Mouse (Mus musculus): ENCODE data around the gene Mphosph9. TPM values are rescaled to one million over a fixed set of nuclear protein-coding genes. Genes with fewer than 3 reads are reported as not detected.

Mphosph9 gene
- total and polyA plus RNA-seq, 2 experiments from 2014 or later = 7.8 to 23.6 TPM

DNA sequence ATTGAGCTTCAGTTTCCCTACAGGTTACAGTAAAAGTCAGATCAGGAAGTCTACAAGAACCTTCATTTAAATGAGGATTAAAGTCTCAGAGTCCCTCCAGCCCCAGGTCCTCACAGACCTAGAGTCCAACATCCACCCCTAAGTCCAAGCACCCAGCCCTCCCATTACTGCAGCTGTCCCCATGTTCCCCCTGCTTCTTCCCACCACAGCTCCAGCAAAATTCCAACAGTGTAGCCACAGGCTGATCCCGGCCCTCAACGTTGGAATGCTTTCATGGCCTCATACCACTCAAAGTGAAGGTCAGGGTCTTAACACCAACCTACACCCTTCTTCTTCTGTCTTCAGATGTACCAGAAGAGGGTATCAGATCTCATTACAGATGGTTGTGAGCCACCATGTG lies 116.1 kb downstream of the Mphosph9 start:
- TF ChIP-seq CTCF (IDR thresholded peaks at IDR 0.05; ENCODE audit: low read depth) = no peak
- no peak for ATAC-seq
- H3K27ac ChIP-seq (ENCODE audit: low read depth, low read length) = no peak overlapping the region
- no peaks in the 10 kb centered on the region for H3K4me1 ChIP-seq (ENCODE audit: insufficient read depth)
- no peak for DNase-seq
- no peak overlapping the region for H3K4me2 ChIP-seq (ENCODE audit: low read depth)
- peaks cover 5% of the 10 kb centered on the region; the same call in 1 of the 2 replicates for H3K36me3 ChIP-seq (ENCODE audit: insufficient read depth)
- H3K4me3 ChIP-seq (ENCODE audit: low read depth, low read length) = no peak overlapping the region
- 85% methylated on average over 2 of the region's 2 CpGs for WGBS
- no peak overlapping the region for H3K9ac ChIP-seq
- H3K9me3 ChIP-seq (ENCODE audit: low read length) = no peaks in the 10 kb centered on the region
- no peaks in the 10 kb centered on the region for H3K27me3 ChIP-seq (ENCODE audit: insufficient read depth, low read length)

DNA sequence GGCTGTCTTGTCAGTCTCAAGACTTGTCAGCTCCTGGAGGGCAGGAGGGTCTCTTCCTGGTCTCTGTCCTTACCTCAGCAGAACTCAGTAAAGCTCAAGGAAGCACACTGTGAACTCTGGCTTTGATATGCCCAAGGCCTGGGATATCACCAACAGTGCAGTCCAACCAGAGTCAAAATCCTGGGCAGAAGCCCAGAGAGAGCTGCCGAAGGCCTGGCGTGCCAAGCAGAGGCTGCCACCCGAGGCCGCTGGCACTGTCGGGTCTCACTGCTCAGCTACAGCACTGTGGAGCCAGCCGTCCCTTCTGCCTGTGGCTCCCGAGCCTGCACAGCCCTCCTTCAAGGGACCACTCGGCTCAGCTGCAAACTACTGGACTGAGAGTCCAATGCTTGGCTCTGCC lies 116.5 kb downstream of the Mphosph9 start:
- no peaks in the 10 kb centered on the region for H3K4me1 ChIP-seq (ENCODE audit: insufficient read depth)
- no peak overlapping the region for H3K9ac ChIP-seq
- no peaks in the 10 kb centered on the region for H3K27me3 ChIP-seq (ENCODE audit: insufficient read depth, low read length)
- DNase-seq (peak; percentile 55), ATAC-seq (no peak)
- no peak overlapping the region for H3K4me3 ChIP-seq (ENCODE audit: low read depth, low read length)
- H3K27ac ChIP-seq (ENCODE audit: low read depth, low read length) = no peak overlapping the region
- H3K9me3 ChIP-seq (ENCODE audit: low read length) = no peaks in the 10 kb centered on the region
- no peak overlapping the region for H3K4me2 ChIP-seq (ENCODE audit: low read depth)
- no peak for TF ChIP-seq CTCF (IDR thresholded peaks at IDR 0.05; ENCODE audit: low read depth)
- peaks cover 5% of the 10 kb centered on the region; the same call in 1 of the 2 replicates for H3K36me3 ChIP-seq (ENCODE audit: insufficient read depth)
- WGBS = 73% methylated on average over 8 of the region's 8 CpGs

DNA sequence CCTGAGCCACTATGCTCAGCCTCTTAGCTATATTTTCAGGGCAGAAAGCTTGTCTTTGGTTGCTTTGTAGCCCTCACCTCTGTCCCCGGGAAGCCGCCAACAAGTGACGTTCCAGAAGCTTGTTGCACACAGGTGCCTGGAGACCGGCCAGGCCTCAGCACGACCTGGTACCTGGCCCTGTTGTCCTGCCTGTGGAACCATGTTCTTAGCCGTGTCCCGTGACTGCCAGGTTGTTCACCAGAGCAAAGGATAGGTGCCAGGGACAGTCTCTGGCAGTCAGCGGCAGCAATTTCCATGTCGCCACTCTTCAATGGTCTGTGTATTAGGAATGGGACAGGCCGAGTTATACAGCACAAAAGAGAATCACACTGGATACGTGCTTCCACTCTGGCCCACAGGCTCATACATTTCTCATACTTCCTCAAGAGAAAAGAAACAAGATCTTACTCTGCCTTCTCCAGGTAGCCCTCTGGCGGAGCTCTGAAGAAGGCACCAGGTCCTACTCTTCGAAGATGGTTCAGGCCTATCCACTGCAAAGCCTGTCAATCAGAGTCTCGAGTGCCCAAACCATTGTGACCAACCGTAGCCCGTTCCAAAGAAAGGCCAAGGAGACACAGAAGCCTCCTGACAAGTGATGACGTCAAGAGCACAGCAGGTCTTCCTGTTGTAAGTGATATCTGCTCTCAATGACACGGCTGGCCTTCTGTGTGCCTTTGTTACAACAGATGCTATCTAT lies 117.3 kb downstream of the Mphosph9 start:
- WGBS = 67% methylated on average over 18 of the region's 18 CpGs
- ATAC-seq (no peak), DNase-seq (no peak)
- TF ChIP-seq CTCF (IDR thresholded peaks at IDR 0.05; ENCODE audit: low read depth) = no peak
- no peaks in the 10 kb centered on the region for H3K9me3 ChIP-seq (ENCODE audit: low read length)
- H3K4me1 ChIP-seq (ENCODE audit: insufficient read depth) = no peaks in the 10 kb centered on the region
- no peak overlapping the region for H3K4me2 ChIP-seq (ENCODE audit: low read depth)
- H3K4me3 ChIP-seq (ENCODE audit: low read depth, low read length) = no peak overlapping the region
- no peak overlapping the region for H3K27ac ChIP-seq (ENCODE audit: low read depth, low read length)
- peaks cover 5% of the 10 kb centered on the region; the same call in 1 of the 2 replicates for H3K36me3 ChIP-seq (ENCODE audit: insufficient read depth)
- no peak overlapping the region for H3K9ac ChIP-seq
- no peaks in the 10 kb centered on the region for H3K27me3 ChIP-seq (ENCODE audit: insufficient read depth, low read length)

DNA sequence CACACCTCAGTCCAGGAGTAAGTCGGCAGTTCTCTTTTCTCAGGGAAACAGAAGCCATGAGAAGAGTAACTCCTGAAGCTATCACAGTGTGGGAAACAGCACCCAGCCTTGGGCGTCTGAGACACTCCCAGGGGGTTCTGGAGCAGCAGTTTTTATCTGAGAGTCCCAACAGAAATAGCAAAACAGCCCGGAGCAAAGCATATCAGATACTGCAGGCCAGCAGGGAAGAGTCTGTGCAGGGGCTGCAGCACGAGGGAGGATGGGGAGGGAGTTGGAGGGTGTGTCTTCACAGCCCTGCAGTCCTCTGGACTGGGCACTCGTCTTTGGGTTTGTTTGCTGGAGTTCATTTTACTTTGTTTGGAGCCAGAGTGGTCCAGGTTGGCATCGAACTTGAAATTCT lies 117.9 kb downstream of the Mphosph9 start:
- Histone ChIP-seq H3K4me3 (ENCODE audit: low read depth, low read length) (no peak overlapping the region), H3K36me3 (ENCODE audit: insufficient read depth) (no peaks in the 10 kb centered on the region), H3K4me2 (ENCODE audit: low read depth) (no peak overlapping the region), H3K9me3 (ENCODE audit: low read length) (no peaks in the 10 kb centered on the region), H3K9ac (no peak overlapping the region), H3K4me1 (ENCODE audit: insufficient read depth) (no peaks in the 10 kb centered on the region), H3K27ac (ENCODE audit: low read depth, low read length) (no peak overlapping the region), H3K27me3 (ENCODE audit: insufficient read depth, low read length) (no peaks in the 10 kb centered on the region)
- WGBS = 66% methylated on average over 6 of the region's 6 CpGs
- no peak for TF ChIP-seq CTCF (IDR thresholded peaks at IDR 0.05; ENCODE audit: low read depth)
- ATAC-seq (no peak), DNase-seq (no peak)

DNA sequence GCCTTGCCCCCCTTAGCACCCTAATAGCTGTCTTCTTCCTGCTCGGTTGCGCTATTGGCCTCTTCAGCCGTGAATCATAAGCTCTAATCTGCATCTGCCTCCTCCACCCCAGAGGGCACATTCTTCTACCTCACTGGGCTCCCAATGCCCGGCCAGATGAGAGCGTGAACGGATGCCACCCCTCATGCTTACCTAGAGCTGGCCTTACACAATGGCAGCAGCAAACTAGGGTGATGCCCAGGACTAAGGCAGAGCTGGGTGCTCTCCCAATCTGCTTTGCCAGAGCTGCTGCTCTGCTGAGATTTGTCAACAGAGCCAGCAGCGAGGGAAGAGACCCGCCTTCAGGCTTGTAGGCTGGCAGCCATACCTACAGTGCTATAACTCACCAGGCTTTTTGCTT lies 119.7 kb downstream of the Mphosph9 start:
- Histone ChIP-seq H3K27ac (ENCODE audit: low read depth, low read length) (no peak overlapping the region), H3K36me3 (ENCODE audit: insufficient read depth) (no peaks in the 10 kb centered on the region), H3K27me3 (ENCODE audit: insufficient read depth, low read length) (no peaks in the 10 kb centered on the region), H3K9me3 (ENCODE audit: low read length) (no peaks in the 10 kb centered on the region), H3K4me1 (ENCODE audit: insufficient read depth) (no peaks in the 10 kb centered on the region), H3K4me3 (ENCODE audit: low read depth, low read length) (no peak overlapping the region), H3K9ac (no peak overlapping the region), H3K4me2 (ENCODE audit: low read depth) (no peak overlapping the region)
- no peak for TF ChIP-seq CTCF (IDR thresholded peaks at IDR 0.05; ENCODE audit: low read depth)
- ATAC-seq (no peak), DNase-seq (no peak)
- 65% methylated on average over 8 of the region's 8 CpGs for WGBS

DNA sequence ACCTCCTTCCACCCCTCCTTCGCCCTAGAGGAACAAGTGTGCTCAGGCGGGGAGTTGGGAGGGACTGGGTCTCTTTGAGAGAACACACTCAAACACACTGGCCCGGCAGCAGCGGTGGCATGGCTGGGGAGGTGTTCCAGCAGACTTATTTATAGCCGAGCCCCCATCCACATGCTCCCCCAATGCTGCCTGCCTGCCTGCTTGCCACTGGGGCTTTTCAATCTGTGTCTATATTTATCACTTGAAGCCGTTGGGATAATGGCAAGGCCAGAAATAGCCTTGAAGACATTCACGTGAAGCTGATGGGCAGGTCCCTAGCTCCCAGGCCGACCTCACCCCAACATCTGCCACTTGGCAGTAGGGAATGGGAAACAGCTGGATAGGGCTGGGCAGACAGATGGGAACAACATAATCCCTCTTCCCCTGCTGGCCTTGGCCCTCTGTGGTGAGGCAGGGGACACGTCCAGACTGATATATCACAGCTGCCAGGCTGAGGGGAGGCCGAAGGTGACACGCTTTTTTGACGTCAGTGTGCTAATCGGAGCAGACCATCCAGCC lies 121.2 kb downstream of the Mphosph9 start:
- Histone ChIP-seq H3K4me2 (ENCODE audit: low read depth) (no peak overlapping the region), H3K9me3 (ENCODE audit: low read length) (no peaks in the 10 kb centered on the region), H3K4me3 (ENCODE audit: low read depth, low read length) (no peak overlapping the region), H3K27me3 (ENCODE audit: insufficient read depth, low read length) (no peaks in the 10 kb centered on the region), H3K36me3 (ENCODE audit: insufficient read depth) (no peaks in the 10 kb centered on the region), H3K27ac (ENCODE audit: low read depth, low read length) (no peak overlapping the region), H3K9ac (no peak overlapping the region), H3K4me1 (ENCODE audit: insufficient read depth) (no peaks in the 10 kb centered on the region)
- ATAC-seq (no peak), DNase-seq (no peak)
- 63% methylated on average over 13 of the region's 13 CpGs for WGBS
- no peak for TF ChIP-seq CTCF (IDR thresholded peaks at IDR 0.05; ENCODE audit: low read depth)

DNA sequence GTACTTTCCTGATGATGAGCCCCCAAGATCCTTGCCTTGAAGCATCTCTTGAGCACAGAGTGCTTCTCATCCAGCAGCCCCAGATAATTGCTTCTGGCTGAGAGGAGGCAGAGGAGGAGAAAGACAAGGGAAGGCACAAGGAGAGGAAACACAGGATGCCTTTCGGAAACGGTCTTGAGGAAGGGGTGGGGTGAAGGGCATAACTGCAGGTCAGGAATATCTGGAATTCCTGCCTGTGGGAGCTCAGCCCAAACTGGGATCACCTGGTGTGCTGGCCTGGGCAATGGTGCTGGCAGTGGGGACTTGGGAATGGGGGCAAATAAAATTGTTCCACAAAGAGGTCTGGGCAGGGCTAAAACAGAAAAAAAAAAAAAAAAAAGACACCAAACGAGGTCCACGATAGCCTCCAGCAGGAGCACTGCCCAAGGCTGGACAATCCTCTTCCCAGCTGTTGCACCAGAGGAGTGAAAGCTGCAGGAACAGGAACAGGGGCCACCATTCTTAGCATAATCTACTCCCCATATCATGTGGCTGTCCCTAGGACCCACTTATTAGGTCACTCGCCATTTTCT lies 121.9 kb downstream of the Mphosph9 start:
- WGBS = 60% methylated on average over 5 of the region's 5 CpGs
- no peak for TF ChIP-seq CTCF (IDR thresholded peaks at IDR 0.05; ENCODE audit: low read depth)
- H3K9ac ChIP-seq = no peak overlapping the region

More for the DNA sequence above, 121.9 kb downstream of the Mphosph9 start:
- H3K27me3 ChIP-seq (ENCODE audit: insufficient read depth, low read length) = no peaks in the 10 kb centered on the region
- H3K4me2 ChIP-seq (ENCODE audit: low read depth) = no peak overlapping the region
- H3K27ac ChIP-seq (ENCODE audit: low read depth, low read length) = no peak overlapping the region
- DNase-seq (no peak), ATAC-seq (no peak)
- H3K9me3 ChIP-seq (ENCODE audit: low read length) = no peaks in the 10 kb centered on the region
- H3K4me1 ChIP-seq (ENCODE audit: insufficient read depth) = no peaks in the 10 kb centered on the region
- no peak overlapping the region for H3K4me3 ChIP-seq (ENCODE audit: low read depth, low read length)
- H3K36me3 ChIP-seq (ENCODE audit: insufficient read depth) = no peaks in the 10 kb centered on the region
